Mouse (Mus musculus): ENCODE data around the gene Ndufa4l2.

Ndufa4l2 gene

GRCm38 (mm10) chr10:127509837-127510701, 4.7 kb upstream of the Ndufa4l2 start:
- DNase-seq, result peak; percentile 52

GRCm38 (mm10) chr10:127510895-127511617, 3.7 kb upstream of the Ndufa4l2 start:
- no peak for DNase-seq

GRCm38 (mm10) chr10:127511634-127512306, 3.0 kb upstream of the Ndufa4l2 start:
- DNase-seq, result peak; percentile 93

GRCm38 (mm10) chr10:127512307-127512666, 2.5 kb upstream of the Ndufa4l2 start:
- DNase-seq, result no peak

GRCm38 (mm10) chr10:127512813-127513212, 2.0 kb upstream of the Ndufa4l2 start:
- DNase-seq, result peak; percentile 91

- no peak for DNase-seq
Observed at GRCm38 (mm10) chr10:127513501-127514091, 1.2 kb upstream of the Ndufa4l2 start.

- no peak for DNase-seq
Observed at GRCm38 (mm10) chr10:127514111-127514698, 562 bp upstream of the Ndufa4l2 start.

GRCm38 (mm10) chr10:127515271-127515982, 660 bp downstream of the Ndufa4l2 start:
- DNase-seq, result no peak

- no peak for DNase-seq
Observed at GRCm38 (mm10) chr10:127515983-127516459, 1.3 kb downstream of the Ndufa4l2 start.

- DNase-seq, result no peak
Observed at GRCm38 (mm10) chr10:127516576-127517260, 2.0 kb downstream of the Ndufa4l2 start.

GRCm38 (mm10) chr10:127517941-127518340, 3.2 kb downstream of the Ndufa4l2 start:
- no peak for DNase-seq

- DNase-seq, result no peak
Observed at GRCm38 (mm10) chr10:127519041-127519701, 4.4 kb downstream of the Ndufa4l2 start.

GRCm38 (mm10) chr10:127519903-127520713, 5.3 kb downstream of the Ndufa4l2 start:
- no peak for DNase-seq

- no peak for DNase-seq
Observed at GRCm38 (mm10) chr10:127520714-127521357, 6.1 kb downstream of the Ndufa4l2 start.

GRCm38 (mm10) chr10:127521611-127522080, 6.9 kb downstream of the Ndufa4l2 start:
- DNase-seq, result no peak

- DNase-seq, result peak; percentile 87
Observed at GRCm38 (mm10) chr10:127522088-127522581, 7.4 kb downstream of the Ndufa4l2 start, which contains the start of gene Shmt2. Shmt2 (minus strand) TSS chr10:127522444.

- DNase-seq, result no peak
Observed at GRCm38 (mm10) chr10:127524646-127525255, 10.0 kb downstream of the Ndufa4l2 start.

GRCm38 (mm10) chr10:127526048-127526447, 11.3 kb downstream of the Ndufa4l2 start:
- DNase-seq, result no peak
